Mouse (Mus musculus) bone marrow macrophage, adult 2 months (primary cell): Measurements from ENCODE around the gene Tmem255b. TPM values are rescaled to one million over a fixed set of nuclear protein-coding genes. Genes with fewer than 3 reads are reported as not detected.
A peak's percentile ranks its signal among the peaks of the same experiment; 100 is the strongest.

Source experiments
- H3K27ac ChIP-seq: 2 replicates; pipeline ENCODE4 v1.5.1; 2012; ENCODE audit warnings: low read depth, low read length; ENCODE audit not compliant: insufficient read depth
- H3K4me1 ChIP-seq: 2 replicates; pipeline ENCODE4 v1.6.1; 2012; ENCODE audit warnings: low read length; ENCODE audit not compliant: control insufficient read depth, insufficient read depth
- H3K4me3 ChIP-seq: 2 replicates; pipeline ENCODE4 v1.5.1; 2012; ENCODE audit warnings: mild to moderate bottlenecking, low read length, moderate library complexity; ENCODE audit not compliant: insufficient read depth
- CTCF ChIP-seq: IDR thresholded peaks from 2 replicates; pipeline ENCODE4 v1.5.1; 2012; ENCODE audit warnings: low read depth, mild to moderate bottlenecking, low read length, moderate library complexity
- POLR2A ChIP-seq: IDR thresholded peaks from 2 replicates; pipeline ENCODE4 v1.6.1; 2012; ENCODE audit warnings: mild to moderate bottlenecking, low read depth, low read length, borderline replicate concordance
- polyA plus RNA-seq: library from polyadenylated mRNA; stranded (reverse); fragments of >200 nt; gene quantifications from 2 replicates; pipeline ENCODE4 v1.2.4, GENCODE M21; 2012; ENCODE audit not compliant: missing spikeins, insufficient read depth, insufficient read length

Tmem255b gene
- polyA plus RNA-seq = not detected in 2 replicates

DNA sequence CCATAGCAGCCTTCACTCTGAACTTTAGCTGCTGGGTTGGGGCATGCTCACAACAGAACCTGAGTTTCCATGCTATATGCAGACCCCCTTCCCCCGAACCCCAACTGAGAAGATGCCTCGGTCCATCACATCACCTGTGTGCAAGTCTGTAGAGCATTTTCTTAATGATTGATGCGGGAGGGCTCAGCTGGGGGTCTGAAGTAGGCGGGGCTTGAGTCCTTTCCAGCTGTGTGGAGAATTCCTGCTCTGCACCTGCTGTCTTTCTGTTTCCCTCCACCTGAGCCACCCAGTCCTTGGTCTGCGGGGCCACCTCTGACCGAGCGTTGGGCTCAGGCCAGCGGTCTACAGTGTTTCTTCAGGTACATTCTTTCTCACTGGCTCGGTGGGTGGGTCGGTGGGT lies at the start of gene Tmem255b:
Gene Tmem255b (plus strand): TSS at position 301 of the 400 bp plus-strand sequence.
- Histone ChIP-seq H3K4me3 (no peak within 1 kb of the TSS), H3K4me1 (no peaks in the 10 kb centered on the region), H3K27ac (no peak within 1 kb of the TSS)
- TF ChIP-seq CTCF = no peak
- TF ChIP-seq POLR2A = no peak

- H3K27ac ChIP-seq = no peak overlapping the region
- TF ChIP-seq CTCF = no peak
- TF ChIP-seq POLR2A = no peak
- H3K4me1 ChIP-seq = no peaks in the 10 kb centered on the region
- H3K4me3 ChIP-seq = no peak overlapping the region
Observed at GRCm38 (mm10) chr8:13386366-13386765, 48.6 kb upstream of the Tmem255b start.

DNA sequence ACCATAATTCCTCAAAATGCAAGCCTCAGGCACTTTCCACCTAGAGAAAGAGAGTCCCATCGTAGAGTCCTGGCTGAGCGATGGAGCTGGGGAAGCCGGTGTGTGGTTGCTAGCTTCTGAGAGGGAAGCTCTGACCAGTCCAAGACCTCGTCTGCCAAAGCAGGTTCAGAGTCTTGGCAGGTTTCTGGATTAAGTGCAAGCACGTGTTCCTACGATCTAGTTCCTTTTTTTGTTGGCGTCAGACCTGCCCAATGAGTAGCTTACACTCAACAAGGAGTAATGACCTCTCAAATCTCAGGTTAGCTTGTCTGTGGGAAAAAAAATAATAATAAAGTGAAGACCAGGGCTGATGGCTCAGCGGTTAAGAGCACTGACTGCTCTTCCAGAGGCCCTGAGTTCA lies 47.3 kb upstream of the Tmem255b start:
- TF ChIP-seq CTCF = no peak
- no peak for TF ChIP-seq POLR2A
- no peaks in the 10 kb centered on the region for H3K4me1 ChIP-seq

GRCm38 (mm10) chr8:13388744-13389143 lies 46.2 kb upstream of the Tmem255b start:
- no peak overlapping the region for H3K27ac ChIP-seq
- TF ChIP-seq POLR2A (no peak), CTCF (no peak)
- no peak overlapping the region for H3K4me3 ChIP-seq
- H3K4me1 ChIP-seq = no peaks in the 10 kb centered on the region

More for the DNA sequence above, 47.3 kb upstream of the Tmem255b start:
- Histone ChIP-seq H3K27ac (no peak overlapping the region), H3K4me3 (no peak overlapping the region)

- no peak for TF ChIP-seq POLR2A
- TF ChIP-seq CTCF = no peak
- no peak overlapping the region for H3K27ac ChIP-seq
Observed at GRCm38 (mm10) chr8:13393869-13394268, 41.1 kb upstream of the Tmem255b start.

GRCm38 (mm10) chr8:13396725-13397124 lies 38.3 kb upstream of the Tmem255b start, which contains the start of gene Atp4b:
TSS of gene Atp4b (minus strand) at chr8:13396825.
- Histone ChIP-seq H3K27ac (no peak within 1 kb of the TSS), H3K4me3 (no peak within 1 kb of the TSS), H3K4me1 (no peaks in the 10 kb centered on the region)
- TF ChIP-seq POLR2A (no peak), CTCF (no peak)

More at GRCm38 (mm10) chr8:13393869-13394268, 41.1 kb upstream of the Tmem255b start:
- no peak overlapping the region for H3K4me3 ChIP-seq
- H3K4me1 ChIP-seq = no peaks in the 10 kb centered on the region

DNA sequence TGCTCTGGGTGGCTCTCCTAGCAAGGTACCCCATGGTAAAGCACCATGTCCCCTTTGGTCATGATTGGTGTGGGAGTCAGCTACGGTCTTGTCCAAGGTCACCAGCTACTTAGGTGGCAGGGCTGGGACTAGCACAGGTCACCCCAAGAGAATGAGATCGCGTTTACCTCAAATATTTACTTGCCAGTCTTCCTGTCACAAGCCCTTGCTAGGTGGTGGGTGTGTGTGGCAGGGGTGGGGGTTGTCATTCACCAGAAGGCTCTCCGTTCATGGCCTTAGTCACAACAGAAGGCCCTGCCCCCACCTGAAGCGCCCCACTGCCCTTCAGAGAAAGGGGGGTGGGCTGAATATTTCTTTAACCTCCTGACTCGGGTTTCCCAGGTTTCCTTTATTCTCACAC lies 31.5 kb upstream of the Tmem255b start:
- no peaks in the 10 kb centered on the region for H3K4me1 ChIP-seq
- no peak for TF ChIP-seq POLR2A
- TF ChIP-seq CTCF = no peak
- no peak overlapping the region for H3K4me3 ChIP-seq
- H3K27ac ChIP-seq = no peak overlapping the region

DNA sequence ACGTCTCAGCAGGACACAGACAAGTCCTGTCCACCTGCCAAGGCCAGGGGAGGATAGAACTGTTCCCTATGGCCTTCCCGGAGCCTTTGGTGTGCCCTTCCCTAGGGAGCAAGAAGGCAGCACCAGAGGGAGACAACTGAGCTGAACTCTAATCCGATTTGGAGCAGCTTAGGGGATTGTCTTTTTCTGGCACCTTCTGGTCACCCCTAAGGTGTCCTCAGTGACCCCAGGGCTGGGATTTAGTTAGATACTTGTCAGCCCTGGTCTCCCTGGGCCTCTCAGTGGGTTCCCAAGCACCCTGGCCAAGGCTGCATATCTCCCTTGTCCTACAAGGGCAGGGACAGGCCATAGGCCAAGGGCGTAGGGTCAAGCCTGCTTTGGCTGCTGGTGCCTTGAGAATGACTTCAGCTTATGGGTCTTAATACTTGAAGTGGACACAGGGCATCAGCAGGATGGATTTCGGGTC lies 30.3 kb upstream of the Tmem255b start, which contains the start of gene Grk1:
Gene Grk1 (plus strand): TSS at position 416 of the 466 bp plus-strand sequence.
- TF ChIP-seq CTCF (no peak), POLR2A (no peak)
- Histone ChIP-seq H3K4me1 (no peaks in the 10 kb centered on the region), H3K27ac (no peak within 1 kb of the TSS), H3K4me3 (no peak within 1 kb of the TSS)

GRCm38 (mm10) chr8:13406011-13406410 lies 29.0 kb upstream of the Tmem255b start:
- H3K4me1 ChIP-seq = no peaks in the 10 kb centered on the region
- TF ChIP-seq POLR2A (no peak), CTCF (no peak)
- no peak overlapping the region for H3K27ac ChIP-seq
- no peak overlapping the region for H3K4me3 ChIP-seq

DNA sequence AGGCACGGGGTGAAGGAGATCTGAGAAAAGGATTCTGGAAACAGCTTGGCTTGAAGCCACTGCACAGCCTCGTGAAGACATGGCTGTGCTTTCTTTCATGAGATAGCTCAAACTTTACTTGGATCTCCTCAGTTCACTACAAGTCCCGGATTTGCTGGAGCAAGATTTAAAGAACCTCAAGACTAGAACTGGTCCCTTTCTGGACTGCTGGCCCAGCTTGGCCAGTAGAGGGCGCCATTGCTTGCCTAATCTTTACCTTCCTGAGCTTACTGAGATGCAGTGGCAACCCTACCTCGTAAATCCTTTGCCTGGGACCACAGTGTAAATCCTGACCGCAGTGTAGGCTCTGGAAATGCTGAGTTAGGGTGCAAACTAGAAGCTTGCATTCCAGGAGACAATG lies 23.4 kb upstream of the Tmem255b start:
- TF ChIP-seq CTCF = peak; percentile 79
- TF ChIP-seq POLR2A = no peak
- H3K27ac ChIP-seq = no peak overlapping the region
- no peak overlapping the region for H3K4me3 ChIP-seq
- no peaks in the 10 kb centered on the region for H3K4me1 ChIP-seq

DNA sequence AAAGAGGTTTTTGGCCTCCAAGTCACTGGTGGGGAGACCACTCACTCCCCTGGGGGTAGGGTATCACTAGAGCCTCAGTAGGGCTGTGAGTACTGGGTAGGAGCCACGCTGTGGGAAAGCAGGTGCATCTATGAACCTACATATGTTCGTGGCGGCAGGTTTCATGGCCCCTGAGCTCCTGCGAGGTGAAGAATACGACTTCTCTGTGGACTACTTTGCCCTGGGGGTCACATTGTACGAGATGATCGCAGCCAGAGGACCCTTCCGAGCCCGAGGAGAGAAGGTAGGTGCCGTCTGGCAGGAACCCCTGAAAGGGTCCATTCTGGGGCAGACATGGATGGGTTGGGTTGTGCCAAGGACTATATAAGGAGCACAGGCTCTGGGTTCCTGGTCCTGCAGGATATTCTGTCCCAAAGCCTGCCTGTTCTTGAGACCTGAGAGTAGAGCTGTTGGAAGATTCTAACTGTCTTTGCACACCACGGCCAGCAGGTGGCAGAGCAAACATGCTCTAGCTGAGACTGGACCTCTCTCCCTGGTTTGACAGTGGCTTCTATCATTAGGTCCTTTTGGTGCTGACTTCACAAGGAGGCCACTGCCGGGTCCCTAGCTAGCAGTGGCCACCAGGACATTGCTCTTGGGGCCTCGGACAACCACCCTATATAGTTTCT lies 22.0 kb upstream of the Tmem255b start:
- no peaks in the 10 kb centered on the region for H3K4me1 ChIP-seq
- no peak overlapping the region for H3K27ac ChIP-seq
- H3K4me3 ChIP-seq = no peak overlapping the region
- TF ChIP-seq POLR2A (no peak), CTCF (peak; percentile 62; the same call in 1 of the 2 replicates)
